15 mouse cellular contexts compared by ENCODE assay signal in the genomic region with DNA sequence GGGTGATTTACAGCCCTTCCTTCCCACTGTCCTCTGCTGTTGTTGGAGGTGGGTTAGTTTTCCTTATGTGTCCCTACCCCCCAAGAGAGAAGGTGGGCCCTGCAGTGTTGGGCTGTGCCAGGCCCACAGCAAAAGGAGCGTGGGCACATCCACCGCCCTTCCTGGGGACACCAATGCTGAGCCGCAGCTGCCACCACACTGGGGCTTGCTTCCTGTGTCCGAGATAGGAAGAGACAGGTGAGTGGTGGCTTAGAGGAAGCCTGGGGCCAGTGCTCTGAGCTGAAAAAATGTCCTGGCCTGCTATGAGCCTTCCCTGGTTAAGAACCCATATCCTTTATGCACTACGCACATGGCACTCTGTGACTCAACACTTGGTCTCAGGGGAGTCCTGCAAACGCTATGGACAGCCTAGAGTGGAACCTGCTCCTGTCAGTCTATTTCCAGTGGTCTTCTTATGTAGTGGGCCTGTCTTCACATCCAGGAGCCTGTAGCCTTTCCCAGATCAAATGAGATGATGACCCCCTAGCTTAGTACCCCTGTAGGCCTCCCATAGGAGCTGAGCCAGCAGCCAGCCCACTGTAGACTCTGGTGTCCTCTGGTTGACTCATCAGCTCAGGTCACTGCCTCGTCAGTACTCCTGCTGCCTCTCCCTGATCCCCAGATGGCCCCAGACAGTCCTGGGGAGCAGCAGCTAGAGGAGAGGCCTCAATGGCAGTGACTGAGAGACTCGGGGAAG. TPM values are rescaled to one million over a fixed set of nuclear protein-coding genes. Genes with fewer than 3 reads are reported as not detected.
DNase-seq lines count a peak whose midpoint lies in the region; ATAC-seq and TF ChIP-seq lines count a peak whose summit lies in the region.
"Had no signal": no experiment of that assay in that cellular context is flagged by ENCODE, and none has a peak within 500 bp of the region (broad histone marks: within the 10 kb centered on the region; RNA-seq: fewer than 3 reads in every experiment).

No protein-coding gene starts in this region.

- H3K79me2 ChIP-seq in liver, adult 2 months (ENCODE audit: control insufficient read depth, insufficient read depth, low read length): no peaks in the 10 kb centered on the region

- ATAC-seq in heart, embryonic 11.5 days (replicated peaks; ENCODE audit: insufficient number of reproducible peaks, low FRiP score, low TSS enrichment): no peak
- no peak for ATAC-seq in embryonic facial prominence, embryonic 12.5 days (ENCODE audit: insufficient number of reproducible peaks, insufficient read depth, low FRiP score, low TSS enrichment)
- peak; percentile 38; the same call in 1 of the 2 replicates for ATAC-seq in megakaryocyte, adult 5-6 weeks (ENCODE audit: poor library complexity, severe bottlenecking)

- 64% methylated on average over 8 of the region's 8 CpGs for WGBS in heart, embryonic 11.5 days (ENCODE audit: insufficient replicate concordance)
- 80% methylated on average over 8 of the region's 8 CpGs for WGBS in liver, adult 2 months
- WGBS in embryonic facial prominence, embryonic 12.5 days: 78% methylated on average over 8 of the region's 8 CpGs

- no peak for DNase-seq in heart, postnatal 36 days
- DNase-seq in liver, adult 2 months (ENCODE audit: extremely low read depth, low read depth, low spot score): no peak
- DNase-seq in liver: no peak
- DNase-seq in embryo, embryonic 9.5 days (ENCODE audit: extremely low spot score): no peak
- no peak for DNase-seq in layer of hippocampus, postnatal 10 days (ENCODE audit: low spot score in 2 of 2)
- DNase-seq: adrenal gland, postnatal 25 days; cerebellum, postnatal 25 days; lung, adult 18-20 months; right cerebral cortex, adult 18-20 months; thymus, postnatal 4 days had no signal

- H3K4me3 ChIP-seq in heart, embryonic 11.5 days (ENCODE audit: low read depth, low read length): no peak overlapping the region
- H3K4me3 ChIP-seq in liver, adult 2 months (ENCODE audit: insufficient read depth, low read depth, low read length): no peak overlapping the region
- H3K4me3 ChIP-seq in embryonic facial prominence, embryonic 12.5 days: no peak overlapping the region
- H3K4me3 ChIP-seq: erythroblast, embryonic 14.5 days; kidney, embryonic 15.5 days had no signal

- peak overlapping the region; percentile 46 for H3K27ac ChIP-seq in heart, embryonic 11.5 days (ENCODE audit: low read depth, low read length)
- H3K27ac ChIP-seq in liver, adult 2 months (replicated peaks; ENCODE audit: insufficient read depth, low read depth, low read length): 0 out of 2 replicates have a peak overlapping the region, but pooled peaks have one; percentile 6
- H3K27ac ChIP-seq in embryonic facial prominence, embryonic 12.5 days: peak overlapping the region; percentile 13; the same call in 1 of the 2 replicates
- H3K27ac ChIP-seq: kidney, embryonic 15.5 days had no signal

- TF ChIP-seq CTCF in liver, adult 2 months (IDR thresholded peaks at IDR 0.05; ENCODE audit: low read depth, low read length): no peak

- no peaks in the 10 kb centered on the region for H3K9me3 ChIP-seq in heart, embryonic 11.5 days (replicated peaks; ENCODE audit: control insufficient read depth, low read length)
- H3K9me3 ChIP-seq in embryonic facial prominence, embryonic 12.5 days: no peaks in the 10 kb centered on the region
- H3K9me3 ChIP-seq: kidney, embryonic 15.5 days had no signal

- TF ChIP-seq POLR2A in liver, adult 2 months (IDR thresholded peaks at IDR 0.05; ENCODE audit: extremely low read depth, insufficient read depth, low read length): no peak

- no peak overlapping the region for H3K9ac ChIP-seq in heart, embryonic 11.5 days (ENCODE audit: low read depth, low read length)
- H3K9ac ChIP-seq in liver, adult 2 months (ENCODE audit: low read depth, low read length): no peak overlapping the region
- H3K9ac ChIP-seq in embryonic facial prominence, embryonic 12.5 days: no peak overlapping the region
- H3K9ac ChIP-seq: kidney, embryonic 15.5 days had no signal

- H3K4me1 ChIP-seq in heart, embryonic 11.5 days (ENCODE audit: control insufficient read depth, insufficient read depth, low read length): peaks cover 49% of the 10 kb centered on the region
- no peaks in the 10 kb centered on the region for H3K4me1 ChIP-seq in liver, adult 2 months (ENCODE audit: control insufficient read depth, insufficient read depth, low read length)
- H3K4me1 ChIP-seq in embryonic facial prominence, embryonic 12.5 days: peaks cover 12% of the 10 kb centered on the region; the same call in 1 of the 2 replicates

- H3K36me3 ChIP-seq in heart, embryonic 11.5 days (ENCODE audit: control insufficient read depth, insufficient read depth, low read length): peaks cover 3% of the 10 kb centered on the region
- H3K36me3 ChIP-seq in liver, adult 2 months (ENCODE audit: control insufficient read depth, insufficient read depth, low read length): no peaks in the 10 kb centered on the region
- H3K36me3 ChIP-seq in embryonic facial prominence, embryonic 12.5 days: peaks cover 23% of the 10 kb centered on the region

- H3K4me2 ChIP-seq in heart, embryonic 11.5 days: no peak overlapping the region
- no peak overlapping the region for H3K4me2 ChIP-seq in embryonic facial prominence, embryonic 12.5 days (replicated peaks)
- H3K4me2 ChIP-seq: kidney, embryonic 15.5 days had no signal

- H3K27me3 ChIP-seq in heart, embryonic 11.5 days (ENCODE audit: control insufficient read depth, insufficient read depth, low read length): no peaks in the 10 kb centered on the region
- no peaks in the 10 kb centered on the region for H3K27me3 ChIP-seq in liver, adult 2 months (ENCODE audit: control insufficient read depth, insufficient read depth, low read length)
- H3K27me3 ChIP-seq in embryonic facial prominence, embryonic 12.5 days: no peaks in the 10 kb centered on the region
- H3K27me3 ChIP-seq: kidney, embryonic 15.5 days had no signal

- intact Hi-C loops in heart, postnatal 36 days (cut with DNase I): no loop called here

RNA-seq across cellular contexts. Expression of a gene that starts 41.0 kb away (rescaled TPM):
- 6.8 and 8.6 TPM in 2 replicates for polyA plus RNA-seq in heart, embryonic 11.5 days (2014; fragmentation: Nextera tagmentation; extraction: Ambion mirVana)
- total RNA-seq in heart, postnatal 36 days (2021): 1 to 10 TPM; 2.1 to 3.8 TPM
- total RNA-seq in liver, adult 2 months (2014; rRNA removed): 0.20 and 0.28 TPM in 2 replicates
- 0.65 and 0.77 TPM in 2 replicates for polyA plus RNA-seq in liver, adult 2 months (2012; rRNA removed)
- 27.9 and 31.0 TPM in 2 replicates for polyA plus RNA-seq in embryonic facial prominence, embryonic 12.5 days (2016; fragmentation: Nextera tagmentation; extraction: Ambion mirVana)
- total RNA-seq in megakaryocyte, adult 5-6 weeks (2015): 0.85 and 2.7 TPM in 2 replicates
- total RNA-seq in megakaryocyte, adult 5-6 weeks (2017): 1.6 and 1.7 TPM in 2 replicates
- 10 to 100 TPM; 41.3 to 45.4 TPM for total RNA-seq in layer of hippocampus, postnatal 10 days (2021)

Comparison
In these comparisons a context has a peak if more than half of its experiments do, and no peak if none do; other contexts are left out.
1. RNA of a gene that starts 41.0 kb away (total RNA-seq): 41.3 to 45.4 TPM in layer of hippocampus, postnatal 10 days; 2.1 to 3.8 TPM in heart, postnatal 36 days, 0.85 to 2.7 TPM in megakaryocyte, adult 5-6 weeks and 0.20 to 0.28 TPM in liver, adult 2 months; every median in the first group is over 4 times any median in the second.
2. Peak in every context shown above with its lines, with median percentiles within 50 percentile points of each other: H3K27ac ChIP-seq.